Mouse (Mus musculus) CH12.LX (cell line): ENCODE measurements around the gene Etfa. TPM values are rescaled to one million over a fixed set of nuclear protein-coding genes. Genes with fewer than 3 reads are reported as not detected.

Experiments
- DNase-seq: peaks from one replicate; pipeline ENCODE4 v3.0.0-alpha.2; 2013; ENCODE audit errors: extremely low read depth
- H3K27ac ChIP-seq: 2 replicates; pipeline ENCODE4 v1.5.1; 2012; ENCODE audit warnings: low read depth, mild to moderate bottlenecking, control low read depth, moderate library complexity; ENCODE audit not compliant: insufficient read depth
- H3K27me3 ChIP-seq: replicated peaks from 2 replicates; pipeline ENCODE3; 2012; ENCODE audit warnings: inconsistent platforms
- H3K36me3 ChIP-seq, 2 experiments: replicated peaks in 1 of 2; 2 replicates each; pipeline versions ENCODE3 to v1.6.1; 2012; ENCODE audit warnings: inconsistent platforms in 1 of 2, low read length in 1 of 2, mild to moderate bottlenecking in 1 of 2, mixed read lengths in 1 of 2, moderate library complexity in 1 of 2; ENCODE audit not compliant: control insufficient read depth in 1 of 2, insufficient read depth in 1 of 2
- H3K4me1 ChIP-seq, 2 experiments: 2 replicates each; pipeline ENCODE4 v1.6.1; 2012; ENCODE audit warnings: inconsistent platforms in 1 of 2, moderate library complexity in 1 of 2; ENCODE audit not compliant: insufficient read depth in 2 of 2, control insufficient read depth in 1 of 2
- H3K4me2 ChIP-seq: 2 replicates; pipeline ENCODE4 v1.6.1; 2012; ENCODE audit warnings: low read depth, mild to moderate bottlenecking, control low read depth; ENCODE audit not compliant: poor library complexity, insufficient read depth, severe bottlenecking
- H3K4me3 ChIP-seq, 3 experiments: fragments of 150-350 bp in 1 of 3; sonication (generic) in 1 of 3; replicated peaks in 1 of 3; 2 replicates each; pipeline versions ENCODE3 to v1.5.1; 2011 to 2012; ENCODE audit warnings: low read depth in 2 of 3, low read length in 2 of 3, mild to moderate bottlenecking in 2 of 3, moderate library complexity in 2 of 3, control low read depth in 1 of 3, improper control_type of control experiment in 1 of 3, inconsistent platforms in 1 of 3, mixed read lengths in 1 of 3; ENCODE audit not compliant: poor library complexity in 1 of 3
- H3K79me2 ChIP-seq: replicated peaks from 2 replicates; pipeline ENCODE4 v1.6.1; 2012; ENCODE audit warnings: mild to moderate bottlenecking, moderate library complexity; ENCODE audit not compliant: control insufficient read depth, poor library complexity, insufficient read depth, severe bottlenecking; ENCODE audit errors: extremely low read depth
- H3K9ac ChIP-seq: 2 replicates; pipeline ENCODE4 v1.6.1; 2012; ENCODE audit warnings: low read depth, mild to moderate bottlenecking, control low read depth, moderate library complexity; ENCODE audit not compliant: insufficient read depth
- H3K9me3 ChIP-seq: replicated peaks from 2 replicates; pipeline ENCODE3; 2012; ENCODE audit warnings: low read length, inconsistent platforms, mixed read lengths
- CHD1 ChIP-seq: IDR thresholded peaks from 2 replicates; pipeline ENCODE4 v1.6.1; 2012; ENCODE audit warnings: low read depth, low read length, improper control_type of control experiment, inconsistent platforms
- CHD2 ChIP-seq: IDR thresholded peaks from 2 replicates; pipeline ENCODE4 v1.6.1; 2011; ENCODE audit warnings: low read length, improper control_type of control experiment
- E2F4 ChIP-seq: IDR thresholded peaks from 2 replicates; pipeline ENCODE4 v1.6.1; 2011; ENCODE audit warnings: low read depth, low read length, improper control_type of control experiment; ENCODE audit not compliant: insufficient replicate concordance
- ETS1 ChIP-seq: conservative IDR thresholded peaks from 2 replicates; pipeline ENCODE4 v1.6.1; 2012; ENCODE audit warnings: low read depth, mild to moderate bottlenecking, inconsistent platforms, low read length, improper control_type of control experiment, moderate library complexity
- IRF4 ChIP-seq: IDR thresholded peaks from 2 replicates; pipeline ENCODE4 v1.6.1; 2014; ENCODE audit warnings: low read depth, mild to moderate bottlenecking, inconsistent platforms, low read length, improper control_type of control experiment
- JUND ChIP-seq: conservative IDR thresholded peaks from 2 replicates; pipeline ENCODE4 v1.6.1; 2011; ENCODE audit warnings: low read depth, low read length, improper control_type of control experiment
- MAZ ChIP-seq: IDR thresholded peaks from 2 replicates; pipeline ENCODE4 v1.6.1; 2012; ENCODE audit warnings: low read depth, mild to moderate bottlenecking, inconsistent platforms, low read length, improper control_type of control experiment, moderate library complexity
- MEF2A ChIP-seq: IDR thresholded peaks from 2 replicates; pipeline ENCODE4 v1.6.1; 2014; ENCODE audit warnings: low read depth, mild to moderate bottlenecking, inconsistent platforms, low read length, improper control_type of control experiment, borderline replicate concordance
- MYC ChIP-seq: IDR thresholded peaks from 2 replicates; pipeline ENCODE4 v1.6.1; 2011; ENCODE audit warnings: low read depth, mild to moderate bottlenecking, improper control_type of control experiment, low read length
- NRF1 ChIP-seq: IDR thresholded peaks from 2 replicates; pipeline ENCODE4 v1.6.1; 2014; ENCODE audit warnings: low read depth, mild to moderate bottlenecking, inconsistent platforms, low read length, improper control_type of control experiment, moderate library complexity
- PAX5 ChIP-seq: IDR thresholded peaks from 2 replicates; pipeline ENCODE4 v1.6.1; 2012; ENCODE audit warnings: low read length, inconsistent platforms, mixed read lengths
- RAD21 ChIP-seq: IDR thresholded peaks from 2 replicates; pipeline ENCODE4 v1.6.1; 2011; ENCODE audit warnings: low read depth, mild to moderate bottlenecking, low read length, improper control_type of control experiment, moderate library complexity
- SIN3A ChIP-seq: IDR thresholded peaks from 2 replicates; pipeline ENCODE4 v1.6.1; 2012; ENCODE audit warnings: low read length, improper control_type of control experiment, inconsistent platforms
- SMC3 ChIP-seq: IDR thresholded peaks from 2 replicates; pipeline ENCODE4 v1.6.1; 2011; ENCODE audit warnings: low read depth, low read length, improper control_type of control experiment
- UBTF ChIP-seq: IDR thresholded peaks from 2 replicates; pipeline ENCODE4 v1.6.1; 2012; ENCODE audit warnings: low read depth, mild to moderate bottlenecking, inconsistent platforms, low read length, improper control_type of control experiment, moderate library complexity
- USF1 ChIP-seq: IDR thresholded peaks from 2 replicates; pipeline ENCODE4 v1.6.1; 2014; ENCODE audit warnings: low read depth, mild to moderate bottlenecking, inconsistent platforms, low read length, improper control_type of control experiment
- ZKSCAN1 ChIP-seq: IDR thresholded peaks from 2 replicates; pipeline ENCODE4 v1.6.1; 2012; ENCODE audit warnings: low read depth, inconsistent platforms, low read length, improper control_type of control experiment, borderline replicate concordance
- ZMIZ1 ChIP-seq: IDR thresholded peaks from 2 replicates; pipeline ENCODE4 v1.6.1; 2012; ENCODE audit warnings: low read depth, mild to moderate bottlenecking, inconsistent platforms, low read length, improper control_type of control experiment
- dilution Hi-C: fragments of 300-500 bp; cut with MboI; formaldehyde crosslinking; loops from 2 replicates; pipeline ENCODE4 v1.14.3; 2020; ENCODE audit warnings: low sequenced_read_pairs; ENCODE audit not compliant: extremely low pct_unique_long_range_greater_than_20kb, extremely low pct_ligation_motif_present
- in situ Hi-C: fragments of 300-500 bp; cut with MboI; formaldehyde crosslinking; loops from 3 replicates; pipeline ENCODE4 v1.14.3; 2019; ENCODE audit warnings: low sequenced_read_pairs, low pct_ligation_motif_present, low pct_unique_long_range_greater_than_20kb, mixed read lengths
- polyA plus RNA-seq: library from polyadenylated mRNA; unstranded; fragments of >175 nt; gene quantifications from 2 replicates; pipeline ENCODE4 v1.2.1, GENCODE M21; 2012; ENCODE audit warnings: low read depth; ENCODE audit not compliant: insufficient read length
- total RNA-seq, 2 experiments: library from RNA; depleted of rRNA; stranded (reverse); fragments of 300-350 nt in 1 of 2; fragments of >200 nt in 1 of 2; gene quantifications; 2 replicates each; pipeline ENCODE4 v1.2.3; 2012 to 2014

Etfa gene
- total and polyA plus RNA-seq, 3 experiments = 42.7 to 121 (median 69.3) TPM

DNA sequence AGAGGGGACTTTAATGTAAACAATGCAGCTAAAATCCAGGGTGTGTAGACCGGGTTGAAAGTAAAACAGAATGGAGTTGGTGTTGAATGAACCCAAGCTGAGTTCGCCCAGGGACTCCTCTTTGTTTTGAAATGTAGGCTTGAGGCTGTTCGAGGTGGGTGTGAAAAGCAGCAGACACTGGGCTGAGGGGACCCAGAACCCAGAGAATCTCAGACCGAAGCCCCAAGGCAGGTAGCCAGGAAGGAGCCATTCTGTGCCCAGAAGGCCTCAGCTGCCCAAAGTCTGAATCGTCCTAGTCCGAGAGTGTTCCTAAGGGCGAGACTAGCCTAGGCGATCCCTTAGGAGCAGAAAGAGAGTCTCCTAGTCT is 31.3 kb upstream of the Etfa start:
- in situ Hi-C loops = no loop called here

DNA sequence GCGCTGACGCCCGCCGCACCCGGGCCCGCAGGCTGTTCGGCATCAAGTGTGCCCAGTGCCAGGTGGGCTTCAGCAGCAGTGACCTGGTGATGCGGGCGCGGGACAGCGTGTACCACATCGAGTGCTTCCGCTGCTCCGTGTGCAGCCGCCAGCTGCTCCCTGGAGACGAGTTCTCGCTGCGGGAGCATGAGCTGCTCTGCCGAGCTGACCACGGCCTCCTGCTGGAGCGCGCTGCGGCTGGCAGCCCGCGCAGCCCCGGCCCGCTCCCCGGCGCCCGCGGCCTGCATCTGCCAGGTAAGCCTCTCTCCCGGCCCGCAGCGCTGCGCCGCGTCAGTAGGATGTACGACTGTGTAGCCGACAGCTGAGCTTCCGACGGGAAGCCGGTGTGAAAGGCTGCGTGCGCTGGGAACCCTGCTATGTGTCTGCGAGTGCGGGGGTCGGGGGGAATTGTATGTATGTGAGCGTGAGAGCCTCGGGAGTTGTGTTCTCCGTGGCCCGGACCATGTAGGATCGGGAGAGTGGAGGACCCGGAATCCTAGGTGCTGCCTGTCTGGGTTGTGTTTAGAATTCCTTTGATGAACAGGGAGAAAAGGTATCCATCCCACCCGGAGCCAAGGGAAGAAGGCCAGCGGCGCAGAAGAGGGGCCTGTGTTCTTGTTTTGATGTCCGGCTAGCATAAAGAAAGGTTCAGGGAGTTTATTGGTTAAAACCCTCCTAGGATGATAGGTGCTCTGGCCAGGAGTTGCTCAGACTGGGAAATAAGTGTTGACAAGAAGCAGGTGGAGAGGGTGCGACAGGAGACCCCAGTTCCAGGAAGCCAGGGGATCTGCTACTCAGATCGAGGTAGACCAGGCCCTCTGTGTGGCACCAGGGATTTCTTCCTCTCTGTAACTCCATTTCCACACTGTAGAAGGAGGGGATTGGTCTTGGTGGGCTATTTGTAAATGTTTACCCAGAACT is 30.6 kb upstream of the Etfa start:
- no peaks in the 10 kb centered on the region for H3K79me2 ChIP-seq
- H3K9ac ChIP-seq = no peak overlapping the region
- no peak overlapping the region for H3K4me3 ChIP-seq
- H3K4me1 ChIP-seq = no peaks in the 10 kb centered on the region; a peak in 1 of 4 replicates
- H3K4me2 ChIP-seq = no peak overlapping the region
- H3K27ac ChIP-seq = no peak overlapping the region
- no peak for DNase-seq
- no peaks in the 10 kb centered on the region for H3K27me3 ChIP-seq
- peaks cover 28% of the 10 kb centered on the region for H3K9me3 ChIP-seq
- in situ Hi-C loops (no loop called here), dilution Hi-C loops (no loop called here)
- TF ChIP-seq IRF4 = no peak
- TF ChIP-seq CHD2 = no peak
- TF ChIP-seq UBTF = no peak
- TF ChIP-seq NRF1 = no peak
- TF ChIP-seq PAX5 = no peak
- TF ChIP-seq SIN3A = no peak
- TF ChIP-seq SMC3 = no peak
- TF ChIP-seq MEF2A = no peak
- TF ChIP-seq ZKSCAN1 = no peak
- no peak for TF ChIP-seq ZMIZ1
- no peak for TF ChIP-seq USF1
- no peak for TF ChIP-seq JUND
- TF ChIP-seq CHD1 = no peak
- no peak for TF ChIP-seq ETS1
- no peak for TF ChIP-seq MYC
- no peak for TF ChIP-seq RAD21
- TF ChIP-seq MAZ = no peak
- H3K36me3 ChIP-seq = peaks cover 0 to 29% of the 10 kb centered on the region in 2 experiments

More for the DNA sequence above, 31.3 kb upstream of the Etfa start:
- Histone ChIP-seq H3K9me3 (peaks cover 28% of the 10 kb centered on the region), H3K4me2 (no peak overlapping the region), H3K36me3 (peaks cover 0 to 29% of the 10 kb centered on the region in 2 experiments), H3K9ac (no peak overlapping the region), H3K4me1 (no peaks in the 10 kb centered on the region; a peak in 1 of 4 replicates), H3K27ac (no peak overlapping the region), H3K27me3 (no peaks in the 10 kb centered on the region), H3K4me3 (no peak overlapping the region), H3K79me2 (no peaks in the 10 kb centered on the region)
- dilution Hi-C loops = no loop called here
- TF ChIP-seq SIN3A (no peak), E2F4 (no peak)
- no peak for DNase-seq
